Mouse (Mus musculus) spleen, adult 18-20 months (tissue): ENCODE measurements around the gene Cyth3.
A peak's percentile ranks its signal among the peaks of the same experiment; 100 is the strongest.

ENCODE experiments used
- DNase-seq, 2 experiments: peaks; one replicate each; pipeline ENCODE4 v3.0.0; 2022; ENCODE audit warnings: mixed read lengths in 2 of 2

Cyth3 gene

GRCm38 (mm10) chr5:143621893-143622622 lies at the start of gene Cyth3:
Cyth3 (plus strand) TSS chr5:143622447.
- DNase-seq: peak; percentile 92 to 98

- no peak for DNase-seq
Measured at GRCm38 (mm10) chr5:143573067-143573466, 49.2 kb upstream of the Cyth3 start.

- no peak for DNase-seq
Measured at GRCm38 (mm10) chr5:143574261-143575178, 47.7 kb upstream of the Cyth3 start.

GRCm38 (mm10) chr5:143579537-143580203 lies 42.6 kb upstream of the Cyth3 start:
- no peak for DNase-seq

- DNase-seq: no peak
Measured at GRCm38 (mm10) chr5:143580982-143581381, 41.3 kb upstream of the Cyth3 start.

GRCm38 (mm10) chr5:143581874-143582273 lies 40.4 kb upstream of the Cyth3 start:
- no peak for DNase-seq

- DNase-seq: no peak
Measured at GRCm38 (mm10) chr5:143583081-143583480, 39.2 kb upstream of the Cyth3 start.

- DNase-seq: no peak
Measured at GRCm38 (mm10) chr5:143584982-143585381, 37.3 kb upstream of the Cyth3 start.

- no peak for DNase-seq
Measured at GRCm38 (mm10) chr5:143586386-143586785, 35.9 kb upstream of the Cyth3 start.

- no peak for DNase-seq
Measured at GRCm38 (mm10) chr5:143589108-143589507, 33.1 kb upstream of the Cyth3 start.

GRCm38 (mm10) chr5:143592926-143593325 lies 29.3 kb upstream of the Cyth3 start:
- no peak for DNase-seq

GRCm38 (mm10) chr5:143593563-143594146 lies 28.6 kb upstream of the Cyth3 start:
- no peak for DNase-seq

- DNase-seq: no peak
Measured at GRCm38 (mm10) chr5:143594291-143595065, 27.8 kb upstream of the Cyth3 start.

GRCm38 (mm10) chr5:143602051-143602450 lies 20.2 kb upstream of the Cyth3 start:
- no peak for DNase-seq

- DNase-seq: no peak
Measured at GRCm38 (mm10) chr5:143604157-143604774, 18.0 kb upstream of the Cyth3 start.

- DNase-seq: no peak
Measured at GRCm38 (mm10) chr5:143606756-143607155, 15.5 kb upstream of the Cyth3 start.

GRCm38 (mm10) chr5:143608175-143608574 lies 14.1 kb upstream of the Cyth3 start:
- no peak for DNase-seq

- DNase-seq: no peak
Measured at GRCm38 (mm10) chr5:143611954-143612353, 10.3 kb upstream of the Cyth3 start.

GRCm38 (mm10) chr5:143613265-143613664 lies 9.0 kb upstream of the Cyth3 start:
- no peak for DNase-seq

GRCm38 (mm10) chr5:143614519-143614918 lies 7.7 kb upstream of the Cyth3 start:
- DNase-seq: no peak

- DNase-seq: no peak
Measured at GRCm38 (mm10) chr5:143615353-143615752, 6.9 kb upstream of the Cyth3 start.

- DNase-seq: no peak
Measured at GRCm38 (mm10) chr5:143616116-143616515, 6.1 kb upstream of the Cyth3 start.
